Mouse (Mus musculus) small intestine, adult 2 months (tissue): ENCODE measurements around the gene Gpr162.

ENCODE experiments used
- CTCF ChIP-seq: fragments of 200-500 bp; IDR thresholded peaks from 2 replicates; pipeline ENCODE4 v1.5.1; 2012; ENCODE audit warnings: low read depth, mild to moderate bottlenecking, control low read depth, inconsistent platforms, low read length, moderate library complexity, mixed read lengths; ENCODE audit not compliant: insufficient replicate concordance, insufficient read length; ENCODE audit errors: extremely low read depth
- POLR2A ChIP-seq: fragments of 200-500 bp; IDR thresholded peaks from 2 replicates; pipeline ENCODE4 v1.6.1; 2012; ENCODE audit warnings: low read depth, mild to moderate bottlenecking, control low read depth, inconsistent platforms, low read length, moderate library complexity

DNA sequence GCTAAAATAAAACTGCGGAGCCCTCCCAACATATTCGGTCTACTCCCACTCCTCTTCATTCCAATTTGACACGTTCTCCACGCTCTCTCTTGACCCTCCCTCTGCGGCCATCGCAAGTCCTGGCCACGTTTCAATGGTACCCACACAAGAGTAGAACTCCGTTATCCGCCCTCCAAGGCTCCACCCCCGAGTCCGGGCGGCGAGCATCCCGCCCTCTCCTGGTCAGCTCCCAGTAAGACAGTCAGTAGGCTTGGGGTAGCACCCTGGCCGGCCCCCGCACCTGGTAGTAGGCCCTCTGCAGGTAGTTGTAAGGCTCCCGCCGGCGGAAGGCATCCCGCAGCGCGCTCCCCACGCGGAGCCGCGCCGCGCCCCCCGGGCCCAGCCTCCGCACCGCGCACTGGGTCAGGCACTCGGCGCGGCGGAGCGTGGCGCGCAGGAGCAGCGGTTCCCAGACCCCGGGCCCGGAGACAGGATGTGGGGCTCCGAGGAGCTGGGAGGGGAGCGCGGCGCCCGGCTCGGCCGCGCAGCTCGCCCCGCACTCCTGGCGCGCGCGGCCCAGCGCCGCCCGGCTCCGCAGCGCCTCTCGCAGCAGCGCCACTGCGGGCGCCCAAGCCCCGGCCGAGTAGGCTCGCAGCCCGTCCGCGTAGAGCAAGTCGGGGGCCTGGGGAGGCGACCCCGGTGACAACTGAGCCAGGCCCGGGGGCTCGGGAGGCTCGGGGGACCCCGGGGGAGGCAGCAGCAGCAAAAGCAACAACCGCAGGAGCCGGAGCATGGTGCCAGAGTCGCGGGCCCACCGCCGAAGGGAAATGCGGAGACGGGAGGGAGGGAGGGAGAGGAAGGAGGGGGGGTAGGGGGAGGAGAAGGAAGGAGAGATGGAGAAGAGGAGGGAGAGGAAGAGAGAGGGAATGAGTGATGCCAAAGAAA, 6.6 kb downstream of the Gpr162 start, which contains the start of gene P3h3:
- TF ChIP-seq CTCF (peak; percentile 65; the same call in 1 of the 2 replicates), POLR2A (no peak)
